Mouse (Mus musculus) small intestine, adult 2 months (tissue): ENCODE measurements around the gene Gm20388. TPM values are rescaled to one million over a fixed set of nuclear protein-coding genes. Genes with fewer than 3 reads are reported as not detected.

ENCODE experiments used
- H3K27ac ChIP-seq: fragments of 200-500 bp; 2 replicates; pipeline ENCODE4 v1.5.1; 2012; ENCODE audit warnings: low read depth, low read length, control low read depth, inconsistent platforms; ENCODE audit not compliant: insufficient read depth
- H3K27me3 ChIP-seq: fragments of 200-500 bp; 2 replicates; pipeline ENCODE4 v1.6.1; 2012; ENCODE audit warnings: mild to moderate bottlenecking, moderate library complexity, low read length, inconsistent platforms; ENCODE audit not compliant: control insufficient read depth, insufficient read depth
- H3K36me3 ChIP-seq: fragments of 200-500 bp; 2 replicates; pipeline ENCODE4 v1.6.1; 2012; ENCODE audit warnings: mild to moderate bottlenecking, low read length, control low read depth, inconsistent platforms; ENCODE audit not compliant: control insufficient read depth, insufficient read depth
- H3K4me1 ChIP-seq: fragments of 200-500 bp; 2 replicates; pipeline ENCODE4 v1.6.1; 2012; ENCODE audit warnings: low read length, inconsistent platforms, mixed read lengths; ENCODE audit not compliant: control insufficient read depth, insufficient read depth, insufficient read length
- H3K4me3 ChIP-seq: fragments of 200-500 bp; 2 replicates; pipeline ENCODE4 v1.5.1; 2012; ENCODE audit warnings: low read depth, mild to moderate bottlenecking, control low read depth, inconsistent platforms, low read length, moderate library complexity
- CTCF ChIP-seq: fragments of 200-500 bp; IDR thresholded peaks from 2 replicates; pipeline ENCODE4 v1.5.1; 2012; ENCODE audit warnings: low read depth, mild to moderate bottlenecking, control low read depth, inconsistent platforms, low read length, moderate library complexity, mixed read lengths; ENCODE audit not compliant: insufficient replicate concordance, insufficient read length; ENCODE audit errors: extremely low read depth
- POLR2A ChIP-seq: fragments of 200-500 bp; IDR thresholded peaks from 2 replicates; pipeline ENCODE4 v1.6.1; 2012; ENCODE audit warnings: low read depth, mild to moderate bottlenecking, control low read depth, inconsistent platforms, low read length, moderate library complexity
- WGBS: fragments of 180-500 bp; shearing (Covaris S2); methylation state at CpG from one replicate; pipeline ENCODE4 v1.1.7; 2018; 5-methylcytosine and 5-hydroxymethylcytosine counted together
- polyA plus RNA-seq: library from polyadenylated mRNA; depleted of rRNA; stranded (reverse); fragments of >200 nt; gene quantifications from 2 replicates; pipeline ENCODE4 v1.2.3, GENCODE M21; 2012

The Gm20388 gene
- polyA plus RNA-seq, 1 experiment = 37.3 TPM

DNA sequence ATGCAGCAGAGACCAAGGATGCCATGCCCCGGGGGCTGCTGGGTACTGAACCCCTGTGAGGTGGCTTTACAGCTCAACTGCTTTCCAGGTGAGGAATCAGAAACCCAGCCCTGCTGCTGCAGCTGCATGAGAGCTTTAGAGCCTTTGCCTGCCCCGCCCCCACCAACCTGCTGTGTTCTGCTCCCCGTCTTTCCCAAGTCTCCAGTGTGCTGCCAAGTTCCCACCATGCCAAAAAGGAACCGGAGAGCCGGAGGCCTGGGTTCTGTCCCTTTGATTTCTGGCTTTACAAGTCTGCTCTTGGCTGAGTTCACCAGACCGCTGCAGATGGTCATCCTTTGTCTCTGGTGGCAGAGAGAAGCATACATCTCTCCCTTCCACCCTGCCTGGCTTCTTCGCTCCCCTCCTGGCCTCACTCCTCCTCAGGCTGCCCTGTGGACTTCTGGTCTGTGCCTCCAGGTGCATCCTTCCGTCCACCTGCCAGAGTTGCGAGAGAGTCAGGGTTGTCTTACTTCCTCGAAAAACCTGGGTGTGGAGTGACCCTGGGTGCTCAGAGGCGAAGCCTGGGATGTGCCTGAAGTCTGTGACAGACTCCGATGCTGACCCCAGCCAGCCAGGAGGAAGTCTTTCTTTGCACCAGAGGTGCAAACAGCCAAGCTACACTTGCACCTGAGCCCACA lies 1086.4 kb downstream of the Gm20388 start:
- Histone ChIP-seq H3K4me1 (peaks cover 34% of the 10 kb centered on the region), H3K4me3 (no peak overlapping the region), H3K27ac (peak overlapping the region; percentile 10; the same call in 1 of the 2 replicates), H3K27me3 (no peaks in the 10 kb centered on the region), H3K36me3 (no peaks in the 10 kb centered on the region)
- WGBS = 19% methylated on average over 12 of the region's 12 CpGs
- TF ChIP-seq CTCF = no peak
- no peak for TF ChIP-seq POLR2A

DNA sequence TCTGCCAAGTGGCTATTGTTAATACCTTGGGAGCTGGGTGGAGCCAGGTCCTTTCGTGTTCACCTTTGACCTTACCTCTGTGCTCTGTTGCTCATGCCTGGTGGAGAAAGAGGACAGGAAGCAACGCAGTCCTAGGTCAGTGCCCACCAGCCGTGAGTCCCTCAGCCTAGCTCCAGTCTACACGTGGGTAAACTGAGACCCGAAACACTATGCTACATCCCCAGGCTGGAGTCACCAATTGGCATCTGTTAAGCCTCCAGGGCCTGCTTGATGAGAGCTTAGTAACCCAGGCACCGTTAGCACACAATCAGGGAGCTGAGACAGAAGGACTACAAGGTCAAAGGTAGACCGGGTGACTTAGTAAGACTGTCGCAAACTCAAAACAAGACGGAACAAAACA lies 1087.3 kb downstream of the Gm20388 start:
- H3K27me3 ChIP-seq = no peaks in the 10 kb centered on the region
- no peaks in the 10 kb centered on the region for H3K36me3 ChIP-seq
- WGBS = 50% methylated on average over 9 of the region's 9 CpGs
- H3K27ac ChIP-seq = no peak overlapping the region; the same call in 1 of the 2 replicates
- H3K4me1 ChIP-seq = peaks cover 32% of the 10 kb centered on the region
- no peak overlapping the region; the same call in 1 of the 2 replicates for H3K4me3 ChIP-seq
- TF ChIP-seq POLR2A (no peak), CTCF (no peak)

DNA sequence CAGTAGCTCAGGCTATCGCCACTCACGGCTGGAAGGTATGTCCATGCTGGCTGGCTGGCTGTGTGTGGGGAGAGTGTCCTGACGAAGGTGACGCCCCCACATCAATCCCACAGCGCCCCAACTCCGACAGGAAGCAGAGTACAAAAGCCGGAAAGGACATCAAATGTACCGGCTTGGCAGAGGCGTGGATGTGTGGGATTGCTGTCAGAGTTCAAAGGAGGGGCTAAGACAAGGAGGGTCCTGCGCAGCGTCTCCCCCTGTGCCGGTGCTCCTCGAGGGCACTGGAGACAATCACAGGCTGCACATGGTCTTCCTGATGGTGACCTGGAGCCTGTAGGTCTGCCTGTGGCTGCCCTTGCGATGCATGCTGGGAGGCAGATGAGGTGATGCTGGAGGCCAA lies 1088.3 kb downstream of the Gm20388 start:
- Histone ChIP-seq H3K4me3 (no peak overlapping the region), H3K27ac (no peak overlapping the region), H3K27me3 (no peaks in the 10 kb centered on the region), H3K36me3 (no peaks in the 10 kb centered on the region), H3K4me1 (peaks cover 32% of the 10 kb centered on the region)
- 81% methylated on average over 14 of the region's 14 CpGs for WGBS
- TF ChIP-seq CTCF (no peak), POLR2A (no peak)

DNA sequence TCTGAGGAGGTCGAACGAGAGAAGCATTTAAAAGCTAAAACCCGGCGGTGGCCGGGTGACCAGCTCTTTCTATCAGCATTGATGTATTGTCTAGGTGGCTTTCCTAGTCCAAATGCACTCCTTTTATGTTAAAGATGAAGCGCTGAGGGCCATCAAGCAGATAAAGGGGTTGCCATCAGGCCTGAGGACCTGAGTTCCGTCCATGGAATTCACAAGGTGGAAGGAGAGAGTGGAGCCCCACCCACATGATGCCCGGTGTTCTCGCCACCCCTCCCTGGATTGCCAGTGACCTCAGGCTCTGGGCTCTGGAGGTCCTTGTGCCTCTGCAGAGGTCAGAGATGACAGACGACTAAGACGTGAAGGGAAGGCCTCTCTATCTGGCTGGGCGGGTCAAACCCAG lies 1091.3 kb downstream of the Gm20388 start:
- H3K36me3 ChIP-seq = no peaks in the 10 kb centered on the region

DNA sequence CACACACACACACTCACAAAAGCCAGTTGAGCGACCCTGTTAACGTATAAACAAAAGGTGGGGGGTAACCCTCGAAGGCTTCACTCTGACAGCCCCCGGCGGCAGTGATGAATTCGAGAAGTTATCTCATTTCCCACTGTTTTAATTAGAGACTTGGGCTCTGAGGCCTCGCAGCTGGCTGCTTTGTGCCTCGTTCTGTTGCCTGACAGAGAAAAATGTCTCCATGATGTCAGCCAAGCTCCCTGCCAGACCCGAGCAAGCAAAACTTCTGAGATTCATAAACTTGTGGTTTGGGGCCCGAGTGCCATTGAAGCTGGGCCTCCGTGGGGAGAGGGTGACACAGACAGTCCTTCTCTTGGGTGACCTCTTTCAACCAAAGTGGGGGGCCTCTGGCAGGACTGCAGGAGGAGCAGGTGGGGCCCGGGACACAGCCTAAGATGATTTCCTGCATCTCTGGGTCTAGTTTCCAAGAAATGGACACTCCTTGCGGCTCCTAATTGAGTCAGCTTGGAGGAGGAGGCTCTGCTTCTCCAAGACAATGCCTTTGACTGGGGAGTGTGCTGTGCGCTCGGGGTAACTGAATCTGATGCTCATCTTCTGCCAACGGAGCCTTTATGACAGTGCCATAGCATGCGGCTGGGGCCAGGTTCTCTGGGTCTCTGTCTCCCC lies 1092.4 kb downstream of the Gm20388 start:
- TF ChIP-seq POLR2A (no peak), CTCF (no peak)
- Histone ChIP-seq H3K4me3 (no peak overlapping the region), H3K27ac (peak overlapping the region; percentile 28; the same call in 1 of the 2 replicates), H3K4me1 (peaks cover under 1% of the 10 kb centered on the region; the same call in 1 of the 2 replicates), H3K36me3 (no peaks in the 10 kb centered on the region), H3K27me3 (no peaks in the 10 kb centered on the region)
- 54% methylated on average over 17 of the region's 17 CpGs for WGBS

More for the DNA sequence above, 1091.3 kb downstream of the Gm20388 start:
- H3K27me3 ChIP-seq = no peaks in the 10 kb centered on the region
- H3K4me1 ChIP-seq = peaks cover 11% of the 10 kb centered on the region
- TF ChIP-seq CTCF (no peak), POLR2A (no peak)
- WGBS = 71% methylated on average over 12 of the region's 12 CpGs
- H3K27ac ChIP-seq = no peak overlapping the region
- H3K4me3 ChIP-seq = no peak overlapping the region

DNA sequence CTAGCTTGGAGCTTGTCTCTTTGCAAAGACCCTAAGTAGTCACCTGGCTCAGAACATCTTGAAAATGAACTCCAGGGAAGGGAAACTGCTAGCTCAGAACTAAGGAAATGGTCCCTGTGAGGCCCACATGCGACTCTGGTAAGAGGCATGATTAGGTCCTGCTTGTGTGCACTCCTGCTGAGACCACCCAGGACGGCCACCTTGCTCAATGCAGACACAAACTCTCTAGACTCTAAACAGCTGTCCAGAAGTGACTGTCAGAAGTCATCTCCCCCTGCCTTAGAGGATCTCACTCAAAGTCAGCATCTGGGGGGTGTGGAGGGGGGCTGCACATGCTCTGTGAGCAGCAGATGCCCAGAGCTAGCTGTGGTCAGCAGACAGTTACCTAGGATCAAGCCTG lies 1093.0 kb downstream of the Gm20388 start:
- TF ChIP-seq CTCF (no peak), POLR2A (no peak)
- Histone ChIP-seq H3K36me3 (no peaks in the 10 kb centered on the region), H3K4me3 (no peak overlapping the region), H3K4me1 (no peaks in the 10 kb centered on the region), H3K27ac (peak overlapping the region; percentile 28; the same call in 1 of the 2 replicates), H3K27me3 (no peaks in the 10 kb centered on the region)
- WGBS = 77% methylated on average over 2 of the region's 2 CpGs

DNA sequence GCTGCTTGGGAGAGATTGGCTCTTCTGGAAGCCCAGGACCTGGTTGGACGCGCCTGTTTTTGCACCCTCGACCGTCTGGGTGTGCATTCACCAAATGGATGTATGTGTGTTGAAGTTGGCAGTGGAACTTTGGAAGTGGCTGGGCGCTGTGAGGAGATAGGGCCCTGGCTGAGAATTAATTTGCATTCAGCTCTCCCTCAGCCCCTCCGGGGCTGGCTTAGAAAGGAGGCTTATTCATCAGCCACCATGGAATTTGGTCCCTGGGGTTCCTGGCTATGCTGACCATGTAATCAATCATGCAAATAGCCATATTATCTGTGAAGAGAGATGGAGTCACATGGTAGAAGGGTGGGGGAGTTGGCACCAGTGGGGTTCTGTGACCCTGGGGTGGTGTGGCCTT lies 1102.7 kb downstream of the Gm20388 start:
- Histone ChIP-seq H3K4me3 (no peak overlapping the region), H3K27me3 (no peaks in the 10 kb centered on the region), H3K4me1 (no peaks in the 10 kb centered on the region), H3K36me3 (no peaks in the 10 kb centered on the region), H3K27ac (no peak overlapping the region)
- 57% methylated on average over 6 of the region's 6 CpGs for WGBS
- no peak for TF ChIP-seq POLR2A

DNA sequence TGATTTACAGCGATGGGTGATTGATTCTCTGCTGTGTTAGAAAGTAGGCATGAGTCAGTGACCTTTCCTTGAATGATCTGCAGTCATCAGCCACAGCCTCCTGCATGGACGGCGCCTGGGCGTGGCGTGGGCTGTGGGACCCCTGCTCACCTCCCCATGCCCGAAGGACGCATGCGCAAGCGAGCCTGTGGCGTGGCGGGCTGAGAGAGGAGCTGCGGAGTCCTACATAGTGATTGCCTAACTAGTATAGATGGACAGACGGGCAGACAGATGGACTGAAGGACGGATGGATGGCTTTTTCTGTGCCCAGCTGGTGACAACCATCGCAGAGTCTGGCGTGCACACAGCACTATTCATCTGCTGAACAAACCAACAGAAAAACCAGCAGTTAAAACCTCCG lies 1106.0 kb downstream of the Gm20388 start:
- no peak for TF ChIP-seq CTCF
- TF ChIP-seq POLR2A = no peak
- Histone ChIP-seq H3K27me3 (no peaks in the 10 kb centered on the region), H3K4me1 (no peaks in the 10 kb centered on the region), H3K27ac (no peak overlapping the region), H3K36me3 (no peaks in the 10 kb centered on the region), H3K4me3 (no peak overlapping the region)
- WGBS = 72% methylated on average over 17 of the region's 17 CpGs
